Mouse (Mus musculus) midbrain, postnatal 0 days (tissue): ENCODE measurements around the gene Atp6v1d. TPM values are rescaled to one million over a fixed set of nuclear protein-coding genes. Genes with fewer than 3 reads are reported as not detected.

Source experiments
- ATAC-seq: fragments of 200-750 bp; cut with Nextera tagmentation; 2 replicates; pipeline ENCODE4 v1.8.0; 2017; ENCODE audit warnings: moderate number of reproducible peaks, mild to moderate bottlenecking, moderate TSS enrichment, moderate library complexity; ENCODE audit not compliant: low FRiP score
- DNase-seq: peaks from one replicate; pipeline ENCODE4 v3.0.0-alpha.2; 2015; ENCODE audit warnings: low spot score
- H3K27ac ChIP-seq: fragments of 300-500 bp; sonication (generic); 2 replicates; pipeline ENCODE4 v1.5.1; 2014; ENCODE audit warnings: low read depth, mild to moderate bottlenecking, low read length, mixed read lengths
- H3K27me3 ChIP-seq: fragments of 300-500 bp; sonication (generic); 2 replicates; pipeline ENCODE4 v1.6.1; 2014; ENCODE audit warnings: low read length, control low read depth, mixed read lengths; ENCODE audit not compliant: insufficient read depth
- H3K36me3 ChIP-seq: fragments of 300-500 bp; sonication (generic); 2 replicates; pipeline ENCODE4 v1.6.1; 2014; ENCODE audit warnings: low read length, control low read depth, mixed read lengths; ENCODE audit not compliant: insufficient read depth
- H3K4me1 ChIP-seq: fragments of 300-500 bp; sonication (generic); 2 replicates; pipeline ENCODE4 v1.6.1; 2014; ENCODE audit warnings: mild to moderate bottlenecking, control low read depth, antibody characterized with exemption, low read length, mixed read lengths; ENCODE audit not compliant: insufficient read depth
- H3K4me2 ChIP-seq: fragments of 300-500 bp; sonication (generic); 2 replicates; pipeline ENCODE4 v1.6.1; 2014; ENCODE audit warnings: low read depth, mild to moderate bottlenecking, low read length, mixed read lengths; ENCODE audit not compliant: poor library complexity, severe bottlenecking
- H3K4me3 ChIP-seq: fragments of 300-500 bp; sonication (generic); 2 replicates; pipeline ENCODE4 v1.5.1; 2014; ENCODE audit warnings: low read depth, mild to moderate bottlenecking, low read length, moderate library complexity
- H3K9ac ChIP-seq: fragments of 300-500 bp; sonication (generic); replicated peaks from 2 replicates; pipeline ENCODE4 v1.6.1; 2014; ENCODE audit warnings: mild to moderate bottlenecking, low read length, moderate library complexity, mixed read lengths; ENCODE audit not compliant: poor library complexity, severe bottlenecking
- H3K9me3 ChIP-seq: fragments of 300-500 bp; sonication (generic); 2 replicates; pipeline ENCODE4 v1.6.1; 2016; ENCODE audit warnings: low read length, control low read depth
- CTCF ChIP-seq: IDR thresholded peaks from 2 replicates; pipeline ENCODE4 v1.5.1; 2016; ENCODE audit warnings: antibody characterized with exemption, mild to moderate bottlenecking
- WGBS: fragments of 180-500 bp; shearing (Covaris S2); extraction: QIAGEN DNeasy Blood & Tissue Kit; methylation state at CpG from one replicate; pipeline ENCODE4 v1.1.7; 2014; 5-methylcytosine and 5-hydroxymethylcytosine counted together
- polyA plus RNA-seq: library from polyadenylated mRNA; unstranded; fragments of >200 nt; fragmentation: Nextera tagmentation; extraction: Ambion mirVana; gene quantifications from 2 replicates; pipeline ENCODE4 v1.2.1, GENCODE M21; 2015
- total RNA-seq: library from RNA; depleted of rRNA; stranded (reverse); fragments of >200 nt; gene quantifications from 2 replicates; pipeline ENCODE4 v1.2.3, GENCODE M21; 2014; rRNA removed

Atp6v1d gene
- total RNA-seq = 48.1 and 86.9 TPM in 2 replicates
- 197 TPM in 2 replicates for polyA plus RNA-seq

- H3K36me3 ChIP-seq = no peaks in the 10 kb centered on the region
- H3K27ac ChIP-seq = peak within 1 kb of the TSS; percentile 77
- H3K4me3 ChIP-seq = peak within 1 kb of the TSS; percentile 89
- TF ChIP-seq CTCF = peak; percentile 93
- 0% methylated on average over 52 of the region's 55 CpGs for WGBS
- no peaks in the 10 kb centered on the region for H3K9me3 ChIP-seq
- DNase-seq (peak; percentile 99), ATAC-seq (peak; percentile 100)
- no peaks in the 10 kb centered on the region for H3K27me3 ChIP-seq
- peak within 1 kb of the TSS; percentile 86 for H3K4me2 ChIP-seq
- H3K9ac ChIP-seq = peak within 1 kb of the TSS; percentile 79
- H3K4me1 ChIP-seq = peaks cover 16% of the 10 kb centered on the region; the same call in 1 of the 2 replicates
Measured at GRCm38 (mm10) chr12:78861496-78862253, at the start of gene Atp6v1d, which contains the start of gene Eif2s1. Atp6v1d (minus strand) TSS chr12:78861638. Eif2s1 (plus strand) TSS chr12:78861819.

- Histone ChIP-seq H3K27me3 (peaks cover 27% of the 10 kb centered on the region; the same call in 1 of the 2 replicates), H3K9me3 (no peaks in the 10 kb centered on the region), H3K4me3 (0 out of 2 replicates have a peak overlapping the region, but pooled peaks have one; percentile 26), H3K4me2 (peak overlapping the region; percentile 51), H3K9ac (no peak overlapping the region), H3K4me1 (0 out of 2 replicates have a peak, but pooled peaks cover 4% of the 10 kb centered on the region), H3K27ac (no peak overlapping the region), H3K36me3 (no peaks in the 10 kb centered on the region)
- no peak for TF ChIP-seq CTCF
- 13% methylated on average over 16 of the region's 16 CpGs for WGBS
- DNase-seq (no peak), ATAC-seq (no peak)
Measured at GRCm38 (mm10) chr12:78910684-78911461, 49.4 kb upstream of the Atp6v1d start.

DNA sequence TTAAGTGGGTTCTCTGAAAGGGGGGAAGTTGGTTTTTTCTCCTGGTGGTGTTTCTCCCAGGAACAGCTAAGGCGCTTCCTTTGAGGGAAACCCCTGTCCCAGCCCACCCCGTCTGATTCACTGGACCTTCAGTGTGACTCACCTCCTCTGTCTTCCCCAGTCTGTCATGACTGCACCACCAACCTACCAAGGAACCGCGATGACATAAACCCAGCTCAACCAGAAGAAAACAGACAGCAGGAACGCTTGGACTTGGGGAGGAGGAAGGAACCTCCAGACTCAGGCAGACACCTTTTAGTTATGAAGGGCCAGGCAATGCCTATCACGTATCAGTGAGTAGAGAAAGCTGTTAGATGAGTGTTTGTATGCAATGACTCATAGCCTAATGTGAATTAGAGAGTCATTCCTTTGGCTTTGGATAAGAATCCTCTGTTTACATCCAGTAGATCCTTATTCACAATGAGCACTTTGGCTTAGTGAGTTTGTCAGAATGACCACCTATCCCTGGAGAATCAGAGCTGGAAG is 46.7 kb upstream of the Atp6v1d start:
- ATAC-seq = no peak
- Histone ChIP-seq H3K27me3 (peaks cover 24% of the 10 kb centered on the region; the same call in 1 of the 2 replicates), H3K27ac (no peak overlapping the region), H3K9me3 (no peaks in the 10 kb centered on the region), H3K36me3 (no peaks in the 10 kb centered on the region), H3K9ac (no peak overlapping the region), H3K4me3 (no peak overlapping the region), H3K4me2 (no peak overlapping the region), H3K4me1 (0 out of 2 replicates have a peak, but pooled peaks cover 4% of the 10 kb centered on the region)
- 86% methylated on average over 6 of the region's 6 CpGs for WGBS
- TF ChIP-seq CTCF = no peak
- no peak for DNase-seq

DNA sequence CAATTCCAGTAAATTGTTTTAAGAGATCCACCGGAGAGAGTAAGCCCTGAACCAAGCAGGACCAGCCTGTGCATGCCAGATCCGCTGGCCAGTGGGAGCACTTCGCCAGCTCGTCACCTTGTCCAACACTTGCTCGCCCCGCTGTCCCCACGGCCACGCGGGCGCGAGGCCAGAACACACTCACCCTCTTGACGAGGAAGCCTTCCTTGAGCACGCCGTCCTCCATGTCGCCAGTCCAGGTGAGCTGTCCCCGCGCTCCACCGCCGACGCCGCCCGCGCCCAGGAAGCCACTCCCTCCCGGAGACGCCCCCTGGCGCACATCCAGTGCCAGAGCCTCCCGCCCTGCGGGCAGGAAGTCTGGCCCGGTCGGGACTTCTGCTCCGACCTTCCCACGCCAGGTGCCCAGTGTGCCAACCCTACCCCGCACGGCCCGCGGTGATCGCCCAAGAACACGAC is 45.3 kb upstream of the Atp6v1d start, which contains the start of gene Plek2:
Gene Plek2, minus strand, starts transcription at position 258 of the 456 bp plus-strand sequence.
- peaks cover 17% of the 10 kb centered on the region; the same call in 1 of the 2 replicates for H3K27me3 ChIP-seq
- no peak within 1 kb of the TSS for H3K27ac ChIP-seq
- peak; percentile 14 for DNase-seq
- no peaks in the 10 kb centered on the region for H3K9me3 ChIP-seq
- peak; percentile 58 for TF ChIP-seq CTCF
- peak within 1 kb of the TSS; percentile 83 for H3K4me2 ChIP-seq
- 1% methylated on average over 32 of the region's 38 CpGs for WGBS
- peak; percentile 47; the same call in 1 of the 2 replicates for ATAC-seq
- H3K4me3 ChIP-seq = peak within 1 kb of the TSS; percentile 40
- H3K9ac ChIP-seq = peak within 1 kb of the TSS; percentile 34; the same call in 1 of the 2 replicates
- 0 out of 2 replicates have a peak, but pooled peaks cover 3% of the 10 kb centered on the region for H3K4me1 ChIP-seq
- H3K36me3 ChIP-seq = no peaks in the 10 kb centered on the region

DNA sequence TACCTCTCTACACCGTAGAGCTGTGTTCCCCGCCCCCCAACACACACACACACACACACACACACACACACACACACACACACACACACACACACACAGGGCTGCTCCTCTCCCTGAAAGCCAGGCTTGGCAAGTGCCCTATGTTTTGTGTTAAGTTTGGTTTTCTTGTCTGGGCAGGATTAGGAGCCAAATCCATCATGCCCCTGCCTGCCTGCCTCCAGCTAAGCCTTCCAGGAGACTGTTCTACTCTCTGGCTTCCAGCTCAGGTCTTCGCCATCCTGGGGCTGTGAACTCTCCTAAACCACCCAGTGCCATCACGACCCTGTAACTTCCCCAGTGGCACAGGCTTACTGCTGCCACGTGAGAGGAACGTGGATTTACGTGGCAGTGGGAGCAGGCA is 43.1 kb upstream of the Atp6v1d start:
- Histone ChIP-seq H3K27ac (no peak overlapping the region), H3K9ac (no peak overlapping the region), H3K27me3 (no peaks in the 10 kb centered on the region), H3K36me3 (no peaks in the 10 kb centered on the region), H3K4me1 (no peaks in the 10 kb centered on the region), H3K4me3 (no peak overlapping the region), H3K9me3 (no peaks in the 10 kb centered on the region), H3K4me2 (no peak overlapping the region)
- DNase-seq (no peak), ATAC-seq (no peak)
- TF ChIP-seq CTCF = no peak
- 73% methylated on average over 7 of the region's 7 CpGs for WGBS
